Mouse (Mus musculus): ENCODE measurements around the gene Pex12.
A peak's percentile ranks its signal among the peaks of the same experiment; 100 is the strongest.

- TF ChIP-seq CTCF (IDR thresholded peaks at IDR 0.05; ENCODE audit: low read depth) (0 out of 2 replicates have a peak, but pooled peaks have one; percentile 11), EP300 (IDR thresholded peaks at IDR 0.05; ENCODE audit: low read depth) (peak; percentile 60)
Observed at GRCm38 (mm10) chr11:83271151-83271950, 31.0 kb downstream of the Pex12 start.
